Mouse (Mus musculus) ovary, postnatal 14 days (tissue): ENCODE measurements around the gene Map3k10.

ENCODE experiments used
- DNase-seq: peaks from one replicate; pipeline ENCODE4 v3.0.0; 2022; ENCODE audit warnings: low spot score

Gene Map3k10

DNA sequence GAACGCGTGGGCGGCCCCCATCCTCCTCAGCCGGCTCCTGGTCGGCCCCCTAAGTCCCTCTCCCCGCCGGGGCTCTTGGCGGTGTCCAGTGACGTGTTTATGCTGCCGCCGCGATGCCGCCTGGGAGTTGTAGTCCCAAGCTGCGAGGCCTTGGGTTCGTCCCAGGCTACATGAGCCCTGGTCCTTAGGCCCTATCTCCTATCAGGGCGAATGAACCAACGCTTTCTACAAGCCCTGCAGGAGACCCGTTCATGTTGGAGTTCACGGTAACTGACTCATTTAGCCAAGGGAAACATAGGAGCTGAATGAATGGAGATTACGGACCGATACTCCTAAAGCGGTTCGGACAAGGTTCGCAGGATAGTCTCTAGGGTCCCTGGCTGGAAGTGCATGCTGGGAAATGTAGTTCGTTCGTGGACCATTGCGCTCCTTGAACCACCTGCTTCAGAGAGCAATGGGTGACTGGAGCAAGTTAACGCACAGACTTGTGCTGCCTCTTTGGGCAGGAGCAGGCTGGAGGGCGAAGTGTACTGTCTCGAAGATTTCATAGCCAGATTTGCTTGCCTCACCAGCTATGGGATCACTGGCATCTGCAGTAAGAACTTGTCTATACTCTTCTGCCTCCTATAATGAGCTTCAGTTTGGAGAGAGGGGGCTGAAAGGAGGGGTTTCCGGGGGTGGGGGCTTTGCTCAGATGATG is at the start of gene Map3k10:
Gene Map3k10 (minus strand): TSS at position 77 of the 700 bp plus-strand sequence.
- DNase-seq, result peak; percentile 84

DNA sequence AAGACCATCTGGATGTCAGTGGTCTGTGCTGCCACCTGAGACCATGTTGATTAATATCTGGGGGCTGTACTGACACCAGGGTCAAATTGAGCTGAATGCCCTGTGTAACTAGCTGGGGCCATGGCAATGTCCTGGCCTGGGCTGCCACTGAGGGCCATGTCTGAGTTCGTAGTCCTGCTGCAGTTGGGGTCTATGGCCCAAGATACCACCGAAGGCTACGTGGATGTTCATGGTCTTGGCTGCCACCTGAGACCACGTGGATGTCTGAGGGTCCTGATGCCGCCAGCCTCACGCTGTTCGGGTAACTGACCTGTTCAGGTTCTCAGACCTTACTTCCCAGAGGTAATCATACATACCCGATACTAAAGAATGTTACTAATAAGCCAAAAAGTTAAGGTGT is 47.6 kb upstream of the Map3k10 start:
- DNase-seq, result no peak

DNA sequence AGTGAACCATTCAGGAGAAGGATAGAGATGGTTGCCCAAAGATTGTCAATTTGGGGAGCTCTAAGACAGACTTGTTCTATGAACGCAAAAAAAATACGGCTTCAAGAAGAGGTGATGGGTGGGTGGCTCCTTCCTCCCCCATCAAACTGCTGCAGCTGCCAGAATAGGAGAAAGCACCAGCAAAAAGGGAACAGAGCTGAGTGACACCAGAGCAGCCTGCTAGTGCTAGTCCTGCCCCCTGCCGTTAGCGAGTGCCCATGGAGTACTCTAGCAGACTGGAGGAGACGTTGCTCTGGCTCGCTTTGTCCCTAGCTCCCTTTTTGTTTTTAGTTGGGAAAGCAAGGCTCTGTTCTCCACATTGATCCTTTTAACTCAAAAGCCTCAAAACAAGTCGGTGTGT is 36.0 kb upstream of the Map3k10 start:
- no peak for DNase-seq

DNA sequence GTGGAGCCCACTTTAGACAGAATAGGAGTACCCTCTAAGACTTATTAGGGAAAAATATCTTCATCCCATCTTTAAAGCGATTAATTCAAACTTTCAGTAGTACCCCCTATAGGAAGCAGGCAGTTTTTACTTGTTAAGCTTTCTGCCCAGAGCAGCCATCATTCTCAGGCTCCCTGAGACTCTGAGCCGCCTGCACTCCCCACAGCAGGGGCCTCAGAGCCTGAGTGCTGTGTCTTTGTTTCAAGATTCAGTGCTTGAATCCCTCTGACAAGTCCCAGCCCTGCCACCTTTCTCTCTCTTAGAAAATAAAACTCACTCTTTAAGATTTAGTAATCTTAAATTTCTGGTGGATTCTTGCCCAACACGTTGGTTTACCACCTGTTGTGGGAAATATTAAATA is 22.3 kb upstream of the Map3k10 start:
- no peak for DNase-seq

DNA sequence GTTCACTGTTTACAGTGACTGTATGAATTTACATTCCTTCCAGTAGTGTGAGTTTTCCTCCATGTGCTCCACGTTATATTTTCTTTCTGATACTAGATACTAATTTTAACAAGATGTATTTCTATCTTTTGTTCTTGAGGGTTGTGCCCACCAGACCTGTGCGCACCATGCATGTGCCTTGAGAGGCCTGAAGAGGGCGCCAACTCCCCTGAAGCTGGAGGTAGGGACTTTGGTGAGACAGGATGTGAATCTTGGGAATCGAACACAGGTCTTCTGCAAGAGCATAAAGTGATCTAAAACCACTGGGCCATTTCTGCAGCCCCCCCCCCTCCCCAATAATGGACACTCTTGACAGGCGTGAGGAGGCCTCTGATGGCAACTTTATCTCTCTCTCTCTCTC is 16.7 kb upstream of the Map3k10 start:
- no peak for DNase-seq

DNA sequence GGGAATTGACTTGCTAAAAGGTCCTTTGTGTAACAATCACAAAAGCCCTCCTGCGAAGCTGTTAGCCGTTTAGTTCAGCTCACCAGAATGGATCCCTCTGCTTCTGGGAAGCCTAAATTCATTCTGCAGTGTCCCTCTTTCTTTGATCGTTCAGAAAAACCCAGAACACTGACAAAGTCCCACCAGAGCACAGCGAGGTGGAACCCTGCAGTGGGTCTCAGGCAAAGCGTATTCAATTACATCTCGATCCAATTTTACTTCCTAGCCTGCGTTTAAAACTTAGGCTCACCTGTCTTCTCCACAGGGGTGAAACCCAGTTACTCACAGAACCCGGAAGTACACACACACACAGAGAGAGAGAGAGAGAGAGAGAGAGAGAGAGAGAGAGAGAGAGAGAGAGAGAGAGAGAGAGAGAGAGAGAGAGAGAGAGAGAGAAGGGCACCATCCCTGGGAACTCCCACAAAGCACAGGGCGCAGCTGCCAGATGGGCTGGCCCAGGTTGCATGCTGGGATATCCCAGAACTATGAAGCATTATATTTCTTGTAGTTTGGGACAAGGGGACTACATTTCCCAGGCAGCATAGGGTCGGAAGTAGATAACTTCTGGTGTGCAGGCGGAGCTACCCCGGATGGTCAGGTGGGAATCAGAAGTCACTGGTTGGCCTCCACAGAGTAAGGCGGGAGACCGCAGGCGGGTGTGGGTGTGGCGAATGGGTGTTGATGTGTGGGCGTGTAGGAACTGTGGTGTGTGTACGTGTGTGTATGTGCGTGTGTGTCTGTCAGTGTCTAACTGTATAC is 14.6 kb upstream of the Map3k10 start, which contains the start of gene Zfp607b:
Gene Zfp607b (plus strand): TSS at position 526 of the 798 bp plus-strand sequence.
- DNase-seq, result peak; percentile 78

DNA sequence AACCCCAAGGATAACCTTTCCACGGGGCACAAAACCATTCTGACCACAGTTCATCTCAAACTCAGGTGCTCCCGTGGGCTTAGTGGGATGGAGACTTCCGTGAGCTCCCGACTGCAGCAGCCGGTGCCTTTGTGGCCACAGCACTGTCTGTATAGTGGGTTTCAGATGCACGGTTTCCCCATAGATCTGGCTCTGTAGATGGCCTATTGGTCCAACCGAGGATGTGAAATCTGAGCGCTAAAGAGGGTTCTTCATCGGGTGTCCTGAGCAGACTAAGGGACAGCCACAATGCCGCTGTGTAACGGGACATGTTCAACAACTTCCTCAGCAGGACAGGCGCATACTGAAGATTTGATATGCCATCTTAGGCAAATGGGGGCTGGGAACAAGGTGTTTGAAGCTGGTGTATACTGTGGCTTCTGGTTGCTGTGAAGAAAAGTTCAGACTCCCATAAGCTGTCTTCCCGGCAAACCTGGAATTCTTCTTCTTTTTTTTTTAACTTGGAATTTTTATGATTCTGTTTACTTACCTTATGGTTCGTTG is 13.9 kb upstream of the Map3k10 start:
- DNase-seq, result no peak

DNA sequence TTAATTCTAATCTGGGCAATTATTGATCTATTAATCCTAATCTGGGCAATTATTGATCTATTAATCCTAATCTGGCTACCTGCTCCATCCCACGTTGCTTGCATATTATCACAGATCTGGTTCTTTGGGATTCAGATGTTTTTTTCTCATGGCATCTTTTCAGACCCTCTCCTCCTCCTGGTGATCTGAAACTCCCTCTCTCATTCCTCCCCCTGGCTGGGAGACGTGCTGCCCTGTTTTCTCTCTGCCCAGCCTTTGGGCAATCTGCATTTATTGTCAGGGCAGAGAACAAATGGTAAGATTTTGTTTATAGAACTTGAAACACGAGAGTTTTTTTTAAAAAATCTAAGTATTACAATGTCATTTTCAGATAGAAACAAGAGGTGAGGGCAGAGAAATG is 13.4 kb upstream of the Map3k10 start:
- no peak for DNase-seq

DNA sequence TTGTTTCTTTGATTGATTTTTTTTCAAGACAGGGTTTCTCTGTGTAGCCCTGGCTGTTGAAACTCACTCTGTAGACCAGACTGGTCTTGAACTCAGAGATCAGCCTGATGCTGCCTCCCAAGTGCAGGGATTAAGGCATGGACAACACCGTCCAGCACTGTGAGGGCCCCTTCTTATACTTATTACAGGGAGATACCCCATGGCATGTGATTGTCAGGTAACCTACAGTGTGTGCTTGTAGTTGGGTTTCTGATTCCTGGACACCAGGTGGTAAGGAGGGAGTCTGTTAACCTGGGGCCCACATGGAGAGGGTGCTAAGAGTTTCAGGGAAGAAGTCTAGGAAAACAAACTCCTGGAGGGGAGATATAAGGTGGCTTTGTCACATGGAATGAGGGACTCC is 12.6 kb upstream of the Map3k10 start:
- no peak for DNase-seq

DNA sequence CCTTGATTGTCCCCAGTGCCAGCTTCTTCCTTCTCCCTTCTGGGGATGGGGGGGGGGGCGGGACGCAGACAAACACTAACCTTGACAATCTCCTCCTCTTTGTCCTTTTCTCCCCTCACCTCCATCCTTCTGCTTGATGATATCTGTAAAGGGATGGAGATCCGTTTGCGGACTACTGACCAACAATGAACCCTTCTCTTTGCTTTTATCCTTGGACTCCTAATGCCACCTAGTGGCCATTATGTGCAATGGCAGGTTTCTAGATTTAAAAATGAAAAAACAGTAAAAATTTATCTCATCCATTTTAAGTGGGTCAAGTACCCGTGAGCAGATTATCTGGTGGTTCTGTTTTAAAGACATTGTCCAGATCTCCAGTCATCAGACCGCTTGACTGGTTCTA is 11.3 kb upstream of the Map3k10 start:
- no peak for DNase-seq

DNA sequence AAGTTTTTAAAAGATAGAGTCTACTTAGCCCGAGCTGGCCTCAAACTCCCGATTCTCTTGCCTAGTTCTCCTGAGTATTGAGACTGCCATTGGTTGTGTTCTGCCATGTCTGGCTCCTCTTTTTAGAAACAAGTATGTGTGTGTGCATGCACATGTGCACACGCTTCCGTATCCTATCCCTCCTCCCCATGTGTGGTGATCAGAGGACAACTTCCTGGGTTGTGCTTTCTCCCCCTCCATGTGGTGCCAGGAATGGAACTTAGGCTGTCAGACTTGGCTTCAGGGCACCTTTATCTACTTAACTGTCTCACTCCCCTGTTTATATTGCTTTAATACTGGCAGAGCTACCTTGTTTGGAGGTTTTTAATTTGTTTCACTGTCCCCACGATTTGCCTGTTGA is 10.8 kb upstream of the Map3k10 start:
- no peak for DNase-seq

DNA sequence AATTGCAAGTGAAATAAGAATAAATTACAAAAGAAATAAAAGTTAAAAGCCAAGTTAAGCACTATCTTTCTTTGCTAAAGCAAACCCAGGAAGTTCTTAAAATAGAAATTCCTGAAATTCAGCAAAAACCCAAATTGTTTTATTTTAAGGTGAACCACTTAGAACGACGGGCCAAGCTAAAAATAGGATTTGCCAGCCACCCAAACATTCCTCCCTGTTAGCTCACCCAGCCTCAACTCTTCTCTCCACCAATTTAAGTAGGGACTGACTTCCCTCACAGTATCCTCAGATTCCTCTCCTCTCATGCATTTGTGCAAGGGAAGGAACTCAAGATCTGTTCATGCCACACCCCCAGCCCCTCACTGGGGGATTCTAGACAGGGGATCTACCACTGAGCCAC is 8.8 kb upstream of the Map3k10 start:
- no peak for DNase-seq

DNA sequence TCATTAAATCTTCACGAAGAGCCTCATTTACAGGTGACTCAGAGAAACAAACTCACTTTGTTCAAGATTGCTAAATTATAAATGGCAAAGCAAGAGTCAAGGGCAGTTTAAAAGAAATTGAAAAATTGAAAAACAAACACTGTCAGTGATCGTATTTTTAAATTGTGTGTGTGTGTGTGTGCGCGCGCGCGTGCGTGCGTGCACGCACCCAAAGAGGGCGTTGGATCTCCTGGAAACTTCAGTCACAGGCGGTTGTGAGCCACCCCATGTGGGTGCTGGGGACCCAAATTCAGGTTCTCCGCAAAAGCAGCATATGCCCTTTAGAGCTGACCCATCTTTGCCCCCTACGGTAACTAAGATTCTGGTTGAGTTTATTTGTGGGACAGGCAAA is 819 bp upstream of the Map3k10 start:
- DNase-seq, result no peak

DNA sequence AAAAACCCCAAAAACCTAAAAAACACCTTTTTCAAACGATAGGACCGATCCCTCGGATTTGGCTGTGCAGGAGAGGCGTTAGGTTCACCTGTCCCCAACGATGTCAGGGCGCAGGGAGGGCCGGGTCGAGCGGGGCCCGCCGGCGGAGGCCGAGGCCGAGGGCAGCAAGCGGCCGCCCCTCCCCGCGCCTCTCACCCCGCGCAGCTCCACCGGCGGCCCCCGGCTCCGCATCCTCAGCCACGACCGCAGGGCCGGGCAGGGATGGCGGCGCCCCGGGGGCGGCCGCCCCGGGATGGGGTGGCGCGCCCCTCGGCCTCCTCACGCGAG is 240 bp downstream of the Map3k10 start:
- no peak for DNase-seq

DNA sequence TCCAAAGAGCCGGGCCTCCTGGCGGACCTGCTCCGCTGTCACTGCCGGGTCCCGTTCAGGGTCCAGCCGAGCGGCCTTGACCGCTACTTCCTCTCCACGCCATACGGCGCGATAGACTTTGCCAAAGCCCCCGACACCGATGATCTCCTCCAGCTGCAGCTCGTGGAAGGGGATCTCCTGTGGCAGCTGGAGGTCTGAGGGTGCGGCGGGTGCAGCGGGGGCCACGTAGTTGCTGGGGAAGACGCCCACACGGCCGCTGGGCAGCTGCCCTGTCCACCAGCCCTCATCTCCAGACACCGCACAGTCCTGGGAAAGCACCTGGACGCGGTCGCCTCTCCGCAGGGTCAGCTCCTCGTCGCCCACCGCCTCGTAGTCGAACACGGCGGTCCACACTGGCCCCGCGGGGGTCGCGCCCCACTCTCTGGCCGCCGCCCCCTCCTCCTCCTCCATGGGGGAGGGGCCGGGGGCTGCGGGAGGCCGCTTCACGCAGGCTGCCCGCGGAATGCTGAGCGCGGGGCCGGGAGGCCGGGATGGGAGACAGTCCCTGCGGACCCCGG is 745 bp downstream of the Map3k10 start:
- no peak for DNase-seq

DNA sequence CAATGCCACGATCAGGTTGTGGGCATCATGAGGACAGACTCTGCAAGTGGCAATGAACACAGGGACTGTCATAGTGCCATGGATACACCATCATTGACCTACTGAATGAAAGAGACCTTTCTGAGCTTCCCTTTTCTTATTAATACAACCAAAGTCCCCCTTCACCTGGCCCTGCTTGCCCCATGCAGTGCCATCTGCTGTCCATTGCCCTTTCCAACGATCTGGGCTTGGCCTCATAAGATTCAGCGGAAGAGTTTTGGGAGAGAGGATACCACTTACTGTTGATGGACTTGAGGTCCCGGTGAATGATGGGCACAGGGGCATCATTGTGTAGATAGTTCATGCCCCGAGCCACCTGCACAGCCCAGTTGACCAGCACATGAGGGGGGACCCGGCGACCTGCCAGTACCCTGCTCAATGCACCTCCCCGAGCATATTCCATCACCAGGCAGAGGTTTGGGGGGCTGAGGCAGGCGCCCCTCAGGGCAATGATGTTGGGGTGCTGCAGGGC is 1.3 kb downstream of the Map3k10 start:
- no peak for DNase-seq

DNA sequence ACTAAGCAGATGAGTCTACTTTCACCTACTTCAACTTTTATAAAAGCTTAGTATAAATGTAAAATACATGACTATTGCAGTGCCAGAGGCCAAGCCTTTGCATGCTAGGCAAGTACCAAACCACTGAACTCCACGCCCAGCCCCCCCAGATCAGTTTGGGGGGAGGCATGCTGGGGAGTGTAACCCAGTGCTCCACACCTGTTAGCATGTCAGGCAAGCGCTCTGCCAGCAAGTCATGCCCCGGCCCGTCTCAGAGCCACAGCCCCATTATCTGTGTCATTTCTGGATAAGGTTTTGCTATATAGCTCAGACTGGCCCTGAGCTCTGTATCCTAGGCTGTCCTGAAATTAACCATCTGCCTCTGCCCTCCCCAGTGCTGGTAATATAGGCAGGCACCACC is 12.4 kb downstream of the Map3k10 start:
- no peak for DNase-seq

DNA sequence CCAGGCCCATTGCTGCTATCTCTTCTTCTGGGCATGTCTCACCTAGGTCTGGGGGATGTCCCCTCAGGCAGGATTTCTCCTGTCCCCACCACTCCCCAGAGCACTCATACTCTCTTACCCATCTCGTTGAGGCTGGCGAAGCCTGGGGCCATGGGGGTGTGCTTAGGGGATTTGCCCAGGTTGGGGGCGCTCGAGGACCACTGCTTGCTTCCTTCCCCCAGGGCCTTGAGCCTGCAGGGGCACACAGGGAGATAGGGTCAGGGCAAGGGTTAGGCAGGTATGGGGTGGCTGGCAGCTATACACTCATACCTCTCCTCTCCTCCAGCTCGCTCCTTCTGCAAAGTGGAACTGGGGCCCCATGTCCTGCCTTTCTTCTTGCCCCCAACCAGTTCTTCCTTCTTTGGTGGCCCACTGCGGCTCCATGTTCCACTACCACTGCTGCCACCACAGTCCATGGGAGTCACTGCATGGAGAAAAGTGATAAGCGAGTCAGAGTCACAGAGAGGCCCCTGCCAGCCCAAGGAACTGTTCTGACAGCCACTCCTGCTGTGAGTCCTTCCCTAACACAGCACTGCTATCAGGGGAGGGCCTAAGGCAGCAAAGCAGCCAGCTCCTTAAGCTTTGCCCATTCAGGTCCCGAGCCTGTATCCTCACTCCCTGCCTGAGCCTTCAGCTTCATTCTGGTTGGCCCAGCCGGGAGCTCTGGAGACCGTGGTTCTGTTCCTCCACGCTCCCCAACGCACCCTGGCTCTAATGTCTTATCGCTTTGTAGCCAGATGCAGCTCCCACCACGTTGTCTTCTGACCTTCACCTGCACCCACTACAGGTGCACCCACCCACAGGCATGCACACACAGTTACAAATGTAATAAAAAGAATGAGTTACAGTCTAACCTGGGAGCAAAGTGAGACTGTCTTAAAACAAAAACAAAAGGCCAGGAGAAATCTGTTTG is 15.4 kb downstream of the Map3k10 start:
- no peak for DNase-seq

DNA sequence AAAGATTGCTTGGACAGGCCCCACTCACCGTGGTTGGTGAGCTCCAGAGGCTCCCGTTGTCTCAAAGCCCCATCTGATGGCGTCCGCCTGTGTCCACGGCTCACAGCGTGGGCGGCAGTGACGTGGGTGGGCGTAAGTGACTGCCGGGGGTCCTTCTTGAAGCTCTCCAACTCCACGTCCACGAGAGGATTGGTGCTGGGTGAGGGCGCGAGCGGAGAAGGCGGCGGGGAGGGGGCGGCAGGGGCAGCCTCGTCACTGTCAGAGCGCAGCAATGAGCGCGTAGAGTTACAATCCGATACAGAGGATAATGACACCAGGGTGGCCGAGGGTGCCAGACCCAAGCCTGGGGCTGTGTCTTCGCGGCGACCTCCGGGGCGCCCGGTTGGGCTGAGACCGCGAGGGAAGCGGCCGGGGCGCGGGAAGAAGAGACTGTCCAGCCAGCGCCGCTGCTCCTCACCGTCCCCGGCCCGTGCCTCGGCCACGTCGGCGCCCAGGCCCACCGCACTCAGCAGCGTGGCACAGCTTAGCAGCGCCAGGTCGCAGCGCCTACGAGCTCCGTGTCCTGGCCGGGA is 16.5 kb downstream of the Map3k10 start:
- no peak for DNase-seq

DNA sequence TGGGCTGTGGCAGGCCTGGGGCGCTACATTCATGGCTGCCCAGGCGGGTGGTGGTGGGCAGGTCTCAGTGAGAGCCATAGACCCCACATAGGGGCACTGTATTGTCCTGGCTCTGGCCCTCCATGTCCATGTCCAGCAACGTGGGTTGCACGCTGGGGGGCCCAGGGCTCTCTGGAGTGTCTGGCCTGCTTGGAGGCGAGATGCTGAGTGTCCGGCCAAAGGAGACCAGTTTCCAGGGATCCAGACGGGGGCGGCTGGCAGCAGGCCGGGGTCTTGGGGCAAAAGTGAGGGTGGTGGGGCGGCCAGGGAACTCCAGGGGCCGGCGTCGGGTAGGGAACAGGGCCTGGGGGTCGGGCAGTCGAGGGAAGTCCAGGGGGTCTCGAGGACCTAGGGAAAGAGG is 17.8 kb downstream of the Map3k10 start:
- no peak for DNase-seq

DNA sequence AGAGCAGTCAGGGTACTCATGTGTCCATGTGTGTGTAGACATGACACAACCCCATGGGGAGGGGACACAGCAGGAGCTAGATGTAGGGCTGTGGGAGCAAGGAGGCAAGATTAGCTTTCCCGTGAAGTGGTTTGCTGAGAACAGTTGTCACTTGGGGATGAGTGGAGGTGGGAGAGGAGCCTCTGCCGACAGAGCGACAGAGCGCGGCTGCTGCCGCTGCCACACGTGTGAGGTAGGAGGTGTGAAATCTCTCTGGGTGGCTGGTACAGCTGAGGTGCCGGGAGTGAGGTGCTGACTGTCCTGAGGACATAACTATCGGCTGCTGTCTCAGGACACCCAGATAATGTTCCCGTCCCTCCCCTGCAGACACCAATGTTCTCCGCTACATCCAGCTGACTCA is 18.9 kb downstream of the Map3k10 start:
- DNase-seq, result no peak
